Mouse (Mus musculus) left cerebral cortex, postnatal 4 days (tissue): Measurements from ENCODE around the gene Plch2. TPM values are rescaled to one million over a fixed set of nuclear protein-coding genes. Genes with fewer than 3 reads are reported as not detected.

ENCODE experiments used
- DNase-seq: peaks from one replicate; pipeline ENCODE4 v3.0.0-alpha.2; 2022
- intact Hi-C: fragments of 180-260 bp; cut with DNase I; formaldehyde crosslinking; loops from one replicate; pipeline ENCODE4 v1.15.1; 2025
- total RNA-seq, 2 experiments: library from RNA; stranded (reverse); gene quantifications; 2 replicates each; pipeline ENCODE4 v1.2.3; 2021

Plch2 gene
- total RNA-seq, 2 experiments from 2014 or later = 50.9 to 56.1 TPM

DNA sequence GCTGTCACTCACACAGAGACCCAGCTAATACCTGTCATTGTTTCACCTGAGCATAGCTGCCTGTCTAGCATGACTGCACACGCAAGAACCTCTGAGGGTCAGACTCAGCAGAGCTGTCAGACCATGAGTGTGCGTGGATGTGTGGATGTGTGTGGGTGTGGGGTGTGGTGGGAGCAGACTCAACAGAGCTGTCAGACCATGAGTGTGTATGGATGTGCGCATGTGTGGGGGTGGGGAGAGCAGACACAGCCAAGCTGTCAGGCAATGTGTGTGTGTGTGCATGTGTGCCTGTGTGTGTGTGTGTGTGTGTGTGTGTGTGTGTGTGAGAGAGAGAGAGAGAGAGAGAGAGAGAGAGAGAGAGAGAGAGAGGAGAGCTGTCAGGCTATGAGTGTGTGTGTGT, 51.3 kb downstream of the Plch2 start:
- intact Hi-C loops = no loop called here
- no peak for DNase-seq

DNA sequence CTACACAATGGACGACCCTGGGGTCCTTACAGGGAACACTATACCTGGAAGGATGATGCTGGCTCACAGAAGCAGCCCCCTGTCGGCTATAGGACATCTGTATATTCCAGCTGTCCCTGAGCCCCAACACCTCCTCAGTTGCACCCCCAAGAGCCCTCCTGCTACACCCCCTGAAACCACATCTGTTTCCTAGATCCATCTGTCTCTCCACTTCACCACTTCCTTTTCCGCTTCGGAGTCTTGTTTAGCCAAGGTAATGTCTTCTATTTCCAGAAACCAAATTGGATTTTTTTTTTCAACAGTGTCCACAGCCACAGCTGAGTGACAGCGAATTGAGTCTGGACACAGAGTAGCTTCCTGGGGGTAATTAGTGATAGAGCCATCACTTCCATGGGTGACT, 57.2 kb downstream of the Plch2 start:
- intact Hi-C loops = no loop called here
- no peak for DNase-seq

DNA sequence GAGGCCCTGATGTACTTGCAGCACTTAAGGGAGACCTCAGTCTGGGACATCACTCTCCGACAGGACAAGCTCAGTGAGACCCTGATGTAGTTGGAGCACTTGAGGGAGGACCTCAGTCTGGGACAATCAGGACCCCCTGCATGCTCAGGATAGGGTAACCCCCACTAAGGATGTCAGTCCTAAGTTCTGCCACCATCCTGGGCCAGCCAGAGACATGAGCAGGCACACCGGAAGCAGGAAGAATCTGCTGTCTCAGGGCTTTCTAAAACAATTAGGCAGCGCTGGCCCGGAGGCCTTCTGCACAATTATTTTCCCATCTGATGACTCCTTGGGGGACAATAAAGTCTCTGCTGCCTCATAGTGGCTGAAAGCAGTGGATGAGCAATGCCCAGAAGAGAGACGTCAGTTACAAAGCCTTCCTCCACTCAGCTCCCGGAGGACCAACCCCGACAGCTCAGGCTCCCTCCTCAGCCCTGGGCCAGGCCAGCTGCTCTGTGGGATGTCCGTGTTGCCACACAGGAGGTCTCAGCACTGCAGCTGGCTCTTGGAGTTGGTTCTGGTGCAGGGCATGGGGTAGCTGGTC, 59.9 kb downstream of the Plch2 start:
- intact Hi-C loops = no loop called here

DNA sequence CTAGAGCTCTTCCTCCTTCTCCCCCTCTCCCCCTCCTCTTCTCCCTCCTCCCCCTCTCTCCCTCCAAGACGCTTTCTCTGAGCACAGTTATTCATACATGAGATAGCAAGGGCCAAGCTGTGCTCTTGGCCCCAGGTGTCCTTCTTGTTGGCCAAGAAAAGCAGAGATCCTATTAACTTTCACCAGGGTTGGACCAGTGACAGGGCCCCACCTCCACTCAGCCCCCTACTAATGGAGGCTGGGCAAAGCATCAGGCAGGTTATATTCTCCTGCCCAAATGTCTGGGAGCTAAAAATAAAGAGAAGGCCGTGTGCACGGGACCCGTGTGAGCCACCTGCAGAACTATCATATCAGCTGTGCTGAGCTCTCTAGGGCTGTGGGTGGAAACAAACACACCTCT, 61.7 kb downstream of the Plch2 start:
- intact Hi-C loops = no loop called here
- peak; percentile 50 for DNase-seq

More for the DNA sequence above, 59.9 kb downstream of the Plch2 start:
- DNase-seq = no peak

DNA sequence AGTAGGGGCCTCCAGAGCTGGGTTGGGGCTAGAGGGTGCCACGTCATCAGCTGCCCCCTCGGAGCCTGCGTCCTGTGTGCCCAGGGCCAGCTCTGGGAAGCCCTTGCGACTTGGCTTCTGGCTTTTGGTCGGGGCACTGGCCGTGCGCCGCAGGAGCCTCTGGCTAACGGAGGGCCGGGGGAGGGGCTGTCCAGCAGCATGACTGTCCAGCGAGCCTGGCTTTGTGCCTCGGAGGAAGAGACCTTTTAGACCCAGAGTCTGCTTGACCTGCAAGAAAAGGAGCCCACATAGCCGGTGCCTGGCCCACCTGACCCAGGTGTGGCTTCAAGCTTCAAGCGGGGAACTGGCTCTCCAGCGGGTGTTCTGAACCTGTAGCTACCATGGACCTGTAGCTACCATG, 69.8 kb downstream of the Plch2 start:
- intact Hi-C loops = loop anchor here (5.0 kb wide), 1 partner anchor 66 kb away; no protein-coding TSS in a partner anchor
- no peak for DNase-seq

DNA sequence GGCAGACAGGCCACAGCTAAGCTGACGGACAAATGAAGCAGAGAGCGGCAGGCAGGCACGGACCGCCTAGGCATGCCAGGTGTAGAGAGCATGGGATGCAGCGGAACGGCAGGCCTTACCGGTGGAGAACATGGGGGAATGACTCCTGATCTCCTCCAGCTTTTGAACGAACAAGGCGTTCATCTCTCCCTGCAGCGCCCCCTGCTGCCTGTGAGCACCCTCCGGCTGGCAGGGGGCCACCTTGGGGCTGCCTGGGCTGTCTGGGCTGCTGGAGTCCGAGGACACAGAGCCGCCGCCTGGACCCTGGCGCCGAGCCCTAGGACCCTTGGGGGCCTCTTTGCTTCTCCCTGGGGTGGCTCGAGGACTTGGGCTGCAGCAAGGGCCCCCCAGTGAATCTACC, 70.5 kb downstream of the Plch2 start:
- DNase-seq = peak; percentile 76
- intact Hi-C loops = loop anchor here (5.0 kb wide), 1 partner anchor 66 kb away; no protein-coding TSS in a partner anchor

DNA sequence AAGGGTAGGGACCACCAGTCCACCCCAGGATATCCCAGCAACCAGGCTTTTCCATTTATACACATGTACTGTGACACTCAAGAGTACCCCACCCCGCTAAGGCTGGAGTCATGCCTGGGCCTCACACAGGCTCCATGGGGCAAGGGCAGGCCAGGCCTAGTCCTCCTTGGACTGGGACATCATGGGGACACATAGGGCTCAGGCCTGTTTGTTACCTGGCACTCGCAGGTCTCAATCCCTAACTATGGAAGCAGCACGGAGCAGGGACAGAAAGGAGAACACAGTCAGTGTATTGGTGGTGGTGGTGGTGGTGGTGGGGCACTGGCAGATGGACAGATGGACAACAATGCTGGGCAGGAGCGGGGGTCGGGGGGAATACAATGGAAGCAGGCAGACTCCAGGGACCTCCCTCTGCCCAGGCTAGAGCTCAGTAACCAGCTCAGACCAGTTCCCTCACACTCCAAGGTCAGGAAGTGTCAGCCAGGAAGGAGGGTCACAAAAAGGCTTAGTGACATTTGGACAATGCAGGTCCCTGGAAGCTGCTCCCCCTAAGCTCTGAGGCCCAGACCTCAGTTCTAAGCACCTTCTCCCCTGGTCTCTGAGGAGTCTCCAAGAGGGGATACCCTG, 71.3 kb downstream of the Plch2 start:
- intact Hi-C loops = loop anchor here (5.0 kb wide), 1 partner anchor 67 kb away; no protein-coding TSS in a partner anchor

DNA sequence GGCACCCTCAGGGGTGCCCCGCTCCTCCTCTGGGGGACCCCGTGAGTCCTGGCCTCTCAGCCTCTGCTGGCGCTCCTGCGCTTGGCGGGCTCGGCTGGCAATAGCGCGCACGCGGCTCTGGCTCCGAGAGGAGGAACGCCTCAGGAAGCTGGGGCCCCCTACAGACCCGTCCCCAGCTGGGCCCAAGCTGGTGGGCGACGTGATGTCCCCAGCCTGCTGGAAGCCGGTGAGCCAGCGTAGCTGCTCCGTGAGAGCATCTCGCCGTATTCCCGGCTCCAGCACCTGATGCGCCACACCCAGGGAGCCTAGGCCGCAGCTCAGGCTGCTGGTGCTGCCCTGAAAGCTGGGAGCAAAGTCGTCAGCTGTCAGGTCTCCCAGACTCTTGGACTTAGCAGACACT, 72.8 kb downstream of the Plch2 start:
- intact Hi-C loops = loop anchor here (5.0 kb wide), 1 partner anchor 84 kb away; the partner anchor contains the start of gene Pex10

More for the DNA sequence above, 71.3 kb downstream of the Plch2 start:
- no peak for DNase-seq

DNA sequence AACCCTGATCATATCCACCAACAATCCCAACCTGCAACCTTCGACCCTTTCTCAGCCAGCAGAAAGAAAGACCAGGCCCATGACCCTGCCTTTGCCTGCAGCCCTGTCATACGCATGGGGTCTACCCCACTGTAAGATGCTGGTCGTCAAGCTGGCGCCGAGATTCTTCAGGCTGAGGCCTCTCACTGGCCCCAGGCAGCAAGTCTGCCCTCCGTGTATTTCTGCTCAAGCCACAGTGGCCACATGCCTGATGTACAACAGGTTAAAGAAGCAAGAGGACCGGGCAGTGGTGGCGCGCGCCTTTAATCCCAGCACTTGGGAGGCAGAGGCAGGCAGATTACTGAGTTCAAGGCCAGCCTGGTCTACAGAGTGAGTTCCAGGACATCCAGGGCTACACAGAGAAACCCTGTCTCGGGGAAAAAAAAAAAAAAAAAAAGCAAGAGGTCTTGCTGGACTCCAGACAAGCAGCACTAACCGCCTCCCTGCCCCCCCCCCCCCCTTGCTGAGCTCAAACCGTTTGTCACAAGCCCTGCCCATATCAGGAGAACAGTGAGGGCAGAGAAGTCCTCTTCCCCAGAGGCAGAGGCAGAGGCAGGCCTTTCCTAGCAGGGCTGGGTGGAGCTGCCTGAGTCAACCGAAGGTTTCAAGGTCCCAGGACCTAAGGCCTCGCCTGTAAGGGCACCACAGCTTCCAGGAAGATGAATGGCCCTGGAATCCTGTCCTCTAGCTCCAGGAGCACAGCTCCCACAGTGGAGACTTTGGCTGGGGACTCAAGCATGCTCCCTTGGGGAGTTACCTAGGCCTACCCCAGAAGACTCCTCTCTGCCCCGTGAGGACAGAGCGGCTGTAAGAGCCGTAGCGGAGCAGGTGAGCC, 74.1 kb downstream of the Plch2 start:
- no peak for DNase-seq
- intact Hi-C loops = loop anchor here (5.0 kb wide), 1 partner anchor 85 kb away; the partner anchor contains the start of gene Pex10

More for the DNA sequence above, 72.8 kb downstream of the Plch2 start:
- no peak for DNase-seq

DNA sequence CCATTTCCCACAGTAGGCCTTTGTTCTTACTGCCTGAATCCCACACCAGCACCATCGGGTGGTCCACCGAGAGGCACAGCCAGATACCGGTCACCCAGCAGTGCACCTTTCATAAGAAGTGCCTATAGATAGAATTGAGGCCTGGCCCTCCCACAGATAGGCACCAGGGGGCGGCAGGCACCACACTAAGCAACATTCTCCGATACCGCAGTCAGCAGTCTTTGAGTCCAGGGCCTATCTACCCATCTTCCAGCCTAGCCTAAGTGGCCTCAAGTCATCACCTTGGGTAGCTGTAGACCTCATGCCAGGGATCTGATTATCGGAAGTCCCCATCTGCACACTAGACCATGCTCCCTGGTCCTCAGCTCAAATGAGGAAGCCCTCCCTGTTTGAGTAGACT, 75.1 kb downstream of the Plch2 start:
- peak; percentile 71 for DNase-seq
- intact Hi-C loops = loop anchor here (5.0 kb wide), 1 partner anchor 86 kb away; the partner anchor contains the start of gene Pex10

DNA sequence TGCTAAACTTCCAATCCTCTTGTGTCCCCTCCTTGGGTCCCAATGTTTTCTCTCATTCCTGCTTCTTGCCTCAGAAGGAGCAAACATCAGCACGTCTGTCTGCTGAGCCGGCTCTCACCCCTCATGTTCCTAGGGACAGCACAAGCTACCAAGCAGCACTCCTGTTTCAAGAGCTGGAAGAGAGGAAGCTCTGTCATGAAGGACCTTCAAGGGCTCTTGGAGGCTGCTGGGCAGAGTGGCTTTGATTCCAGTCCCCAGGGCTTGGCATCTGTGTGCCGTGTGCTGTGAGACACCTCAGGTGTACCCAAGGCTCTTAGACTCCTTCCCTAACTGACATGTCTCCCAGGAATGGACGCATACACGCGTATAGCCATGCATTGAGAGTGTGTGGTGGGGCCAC, 75.5 kb downstream of the Plch2 start:
- no peak for DNase-seq
- intact Hi-C loops = loop anchor here (5.0 kb wide), 1 partner anchor 86 kb away; the partner anchor contains the start of gene Pex10

DNA sequence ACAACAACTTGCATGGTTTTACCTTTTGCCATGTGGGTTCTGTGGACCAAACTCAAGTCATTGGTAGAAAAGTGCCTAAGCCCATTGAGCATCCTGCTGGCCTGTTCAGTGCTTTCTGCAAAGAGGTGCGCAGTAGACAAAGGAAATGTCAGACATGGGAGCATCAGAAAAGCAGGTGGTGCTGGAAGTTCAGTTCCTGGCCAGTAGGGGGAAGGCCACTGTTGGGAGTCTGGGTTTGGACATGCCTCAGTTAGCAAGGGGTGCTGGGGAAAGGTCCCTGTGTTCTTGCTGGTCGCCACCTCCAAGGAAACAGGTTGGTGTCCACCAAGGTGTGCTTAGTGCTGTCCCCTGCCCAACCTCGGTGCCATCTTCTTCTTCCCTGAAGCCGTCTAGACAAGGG, 76.5 kb downstream of the Plch2 start:
- no peak for DNase-seq
- intact Hi-C loops = loop anchor here (5.0 kb wide), 1 partner anchor 87 kb away; the partner anchor contains the start of gene Pex10

DNA sequence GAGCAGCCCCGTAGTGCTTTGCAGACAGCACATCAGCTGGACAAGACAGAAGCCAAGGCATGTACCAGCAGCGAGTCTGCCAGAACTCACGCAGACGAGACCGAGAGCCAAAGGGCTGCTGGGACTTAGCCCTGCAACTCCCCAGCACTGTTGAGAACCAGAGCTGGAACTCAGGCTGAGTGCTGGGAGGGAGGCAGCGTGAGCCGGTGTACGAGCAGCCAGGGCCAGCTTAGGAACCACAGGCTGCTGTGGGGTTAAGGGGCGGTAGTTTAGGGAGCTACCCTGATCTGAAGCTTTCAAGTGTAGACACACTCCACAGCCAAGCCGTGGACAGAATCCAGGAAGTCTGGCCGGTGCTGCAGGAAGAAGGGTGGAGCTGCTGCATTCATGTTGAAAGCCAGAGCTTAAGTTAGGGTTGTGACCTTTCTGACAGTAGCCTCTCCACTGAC, 82.4 kb downstream of the Plch2 start:
- DNase-seq = no peak

DNA sequence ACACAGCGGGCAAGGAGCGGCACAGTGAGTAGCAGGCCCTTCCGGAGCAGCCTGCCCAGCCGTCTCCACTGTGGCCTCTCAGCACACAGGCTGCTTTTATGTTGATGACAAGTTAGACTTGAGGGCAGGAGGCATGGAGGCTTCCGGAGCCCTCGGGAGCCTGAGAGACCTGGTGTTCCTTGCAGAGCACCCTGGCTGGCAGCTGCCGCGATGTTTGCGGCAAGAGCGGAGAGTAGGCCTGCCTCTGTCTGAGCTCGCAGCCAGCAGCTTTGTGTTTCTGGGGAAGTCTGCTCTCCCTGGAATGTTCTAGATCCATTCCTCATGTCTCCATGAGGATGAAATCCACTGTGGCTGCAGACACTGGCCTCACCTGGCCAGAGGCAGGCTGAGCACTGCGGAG, 84.0 kb downstream of the Plch2 start:
- DNase-seq = no peak
- intact Hi-C loops = no loop called here

More for the DNA sequence above, 82.4 kb downstream of the Plch2 start:
- intact Hi-C loops = no loop called here

DNA sequence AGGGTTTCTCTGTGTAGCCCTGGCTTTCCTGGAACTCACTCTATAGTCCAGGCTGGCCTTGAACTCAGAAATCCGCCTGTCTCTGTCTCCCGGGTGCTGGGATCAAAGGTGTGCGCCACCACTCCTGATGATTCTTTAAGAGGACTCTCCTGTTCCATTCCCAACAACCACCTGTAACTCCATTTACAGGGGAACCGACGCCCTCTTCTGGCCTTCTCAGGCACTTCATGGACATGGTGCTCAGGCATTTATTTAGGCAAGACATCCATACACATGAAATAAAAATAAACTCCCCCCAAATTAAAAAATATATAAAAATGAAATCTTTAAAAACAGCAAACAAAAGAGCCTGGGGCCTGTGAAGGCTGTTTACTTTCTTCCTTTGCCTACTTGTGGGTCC, 89.4 kb downstream of the Plch2 start:
- intact Hi-C loops = no loop called here
- DNase-seq = peak; percentile 69

DNA sequence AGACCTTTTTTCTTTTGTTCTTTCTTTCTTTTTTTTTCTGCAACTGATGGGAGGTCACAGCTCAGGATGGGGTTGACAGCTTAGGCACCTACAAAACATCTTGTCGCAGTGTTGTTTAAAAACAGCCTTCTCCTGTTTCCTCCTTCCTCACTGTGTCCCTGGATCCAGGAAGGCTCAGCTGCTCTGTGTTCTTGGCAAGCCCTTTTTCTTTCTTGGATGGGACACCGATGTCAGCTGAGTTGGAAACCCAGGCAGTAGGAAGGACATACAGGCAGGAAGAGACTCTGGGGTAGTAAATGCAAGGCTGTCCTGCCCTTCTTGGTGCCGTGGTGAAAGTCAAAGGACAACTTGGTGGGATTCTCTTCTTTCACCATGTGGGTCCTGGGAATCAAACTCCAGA, 90.7 kb downstream of the Plch2 start:
- intact Hi-C loops = no loop called here
- no peak for DNase-seq

DNA sequence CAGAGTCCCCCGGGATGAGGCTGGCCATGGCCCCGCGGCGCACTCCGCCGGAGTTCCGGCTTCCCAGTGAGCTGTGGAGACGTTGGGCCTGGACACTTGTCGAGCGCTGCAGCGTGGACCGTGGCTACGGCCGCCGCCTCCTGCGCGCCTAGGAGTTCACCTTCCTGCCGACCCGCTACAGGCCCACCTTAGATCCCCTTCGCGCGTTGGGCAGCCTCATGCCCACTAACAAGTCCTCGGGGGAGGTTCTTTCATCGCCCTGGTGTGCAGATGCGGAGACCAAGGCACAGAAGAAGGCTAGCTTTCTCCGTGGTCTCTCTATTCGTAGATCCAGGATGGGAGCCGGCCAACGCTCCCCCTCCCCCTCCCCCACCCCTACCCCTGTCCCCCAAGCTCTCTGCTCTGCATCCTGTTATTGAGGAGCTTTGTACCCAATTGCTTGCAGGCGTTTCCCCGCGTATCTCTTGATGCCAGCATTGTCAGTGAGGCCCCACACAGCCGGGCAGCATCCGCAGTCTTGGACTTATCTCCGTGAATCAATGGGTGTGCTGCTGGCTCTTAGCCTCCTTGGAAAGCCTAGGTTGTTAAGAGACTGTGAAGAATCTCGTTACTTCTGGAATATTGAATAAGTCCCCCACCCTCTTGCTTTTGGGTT, 91.9 kb downstream of the Plch2 start:
- DNase-seq = no peak
- intact Hi-C loops = no loop called here

DNA sequence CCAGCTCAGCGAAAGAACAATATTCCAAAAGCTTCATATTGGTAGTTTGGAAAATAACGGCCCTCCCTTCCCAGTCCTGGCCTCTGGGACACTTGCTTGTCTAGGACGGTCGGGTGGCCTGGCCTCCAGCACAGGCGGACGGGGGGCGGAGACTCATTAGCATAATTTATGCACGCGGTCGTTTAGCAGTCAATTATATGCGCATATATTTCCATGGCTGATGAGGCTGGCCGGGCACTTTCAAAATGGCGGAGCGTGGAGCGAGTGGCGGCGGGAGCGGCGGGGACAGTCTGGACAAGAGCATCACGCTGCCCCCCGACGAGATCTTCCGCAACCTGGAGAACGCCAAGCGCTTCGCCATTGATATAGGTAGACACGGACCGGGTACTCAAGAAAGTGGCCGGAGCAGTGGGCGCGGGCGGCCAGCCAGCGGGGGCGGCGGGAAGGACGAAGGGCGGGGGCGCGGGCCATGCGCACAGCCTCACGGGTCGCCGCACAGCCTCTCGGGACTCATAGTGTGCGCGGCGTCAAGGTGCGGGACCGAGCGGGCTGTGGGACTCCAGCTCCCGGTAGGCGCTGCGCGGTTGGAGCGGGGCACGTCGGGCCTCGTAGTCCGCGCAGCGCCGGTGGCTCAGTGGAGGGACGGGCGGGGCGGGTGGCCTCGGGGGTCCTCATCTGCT, 92.5 kb downstream of the Plch2 start, which contains the start of gene Pank4:
Pank4 (plus strand) TSS at position 223 of the 680 bp plus-strand sequence.
- peak; percentile 92 for DNase-seq
- intact Hi-C loops = no loop called here

DNA sequence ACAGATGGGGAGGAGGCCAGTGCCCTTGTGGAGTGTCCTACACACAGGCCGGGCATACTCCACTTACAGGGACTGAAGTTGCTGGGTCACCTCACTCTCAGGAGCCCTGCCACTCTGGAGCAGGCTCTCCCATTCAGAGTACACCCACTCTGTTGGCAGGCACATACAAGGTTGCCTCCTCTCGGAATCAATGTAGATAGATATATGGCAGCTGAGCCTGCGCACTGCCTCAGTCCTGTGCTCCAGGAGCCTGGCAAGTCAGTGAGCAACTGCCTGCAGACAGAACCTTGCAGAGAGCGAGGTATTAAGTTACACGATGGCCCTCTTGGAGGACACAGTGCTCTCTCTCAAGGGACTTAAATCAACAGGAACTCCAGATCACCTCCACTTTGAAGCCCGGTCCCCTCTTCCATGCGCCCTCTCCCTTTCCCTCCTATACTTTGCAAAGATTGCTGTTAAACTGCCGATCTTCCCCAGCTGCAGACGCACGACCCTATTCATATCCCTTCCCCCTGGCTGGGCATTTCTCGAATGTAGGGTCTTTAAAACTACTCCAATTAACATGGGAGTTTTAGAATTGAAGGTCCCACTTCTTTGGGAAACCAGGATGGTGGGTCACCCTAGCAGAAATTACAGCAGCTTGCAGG, 93.3 kb downstream of the Plch2 start:
- DNase-seq = no peak
- intact Hi-C loops = no loop called here
